Mouse (Mus musculus) heart, embryonic 13.5 days (tissue): ENCODE results near the gene Bnip3. TPM values are rescaled to one million over a fixed set of nuclear protein-coding genes. Genes with fewer than 3 reads are reported as not detected.

Experiments used
- ATAC-seq: fragments of 200-750 bp; cut with Nextera tagmentation; 2 replicates; pipeline ENCODE4 v1.8.0; 2017; ENCODE audit warnings: moderate TSS enrichment; ENCODE audit not compliant: insufficient number of reproducible peaks, low FRiP score, low TSS enrichment; ENCODE audit errors: extremely low read depth
- H3K27ac ChIP-seq: fragments of 300-500 bp; sonication (generic); replicated peaks from 2 replicates; pipeline ENCODE4 v1.5.1; 2015; ENCODE audit warnings: moderate library complexity, mild to moderate bottlenecking, inconsistent platforms
- H3K27me3 ChIP-seq: fragments of 300-500 bp; sonication (generic); replicated peaks from 2 replicates; pipeline ENCODE4 v1.6.1; 2015; ENCODE audit warnings: mild to moderate bottlenecking, inconsistent platforms
- H3K36me3 ChIP-seq: fragments of 300-500 bp; sonication (generic); 2 replicates; pipeline ENCODE4 v1.6.1; 2015; ENCODE audit warnings: mild to moderate bottlenecking, inconsistent platforms
- H3K4me1 ChIP-seq: fragments of 300-500 bp; sonication (generic); 2 replicates; pipeline ENCODE4 v1.6.1; 2015; ENCODE audit warnings: inconsistent platforms
- H3K4me2 ChIP-seq: fragments of 300-500 bp; sonication (generic); 2 replicates; pipeline ENCODE4 v1.6.1; 2015; ENCODE audit warnings: inconsistent platforms, mild to moderate bottlenecking, moderate library complexity
- H3K4me3 ChIP-seq: fragments of 300-500 bp; sonication (generic); 2 replicates; pipeline ENCODE4 v1.5.1; 2015; ENCODE audit warnings: moderate library complexity, mild to moderate bottlenecking, inconsistent platforms
- H3K9ac ChIP-seq: fragments of 300-500 bp; sonication (generic); 2 replicates; pipeline ENCODE4 v1.6.1; 2015; ENCODE audit warnings: inconsistent platforms, mild to moderate bottlenecking, moderate library complexity
- H3K9me3 ChIP-seq: fragments of 300-500 bp; sonication (generic); 2 replicates; pipeline ENCODE4 v1.6.1; 2016; ENCODE audit warnings: inconsistent platforms
- WGBS: fragments of 180-500 bp; shearing (Covaris S2); methylation state at CpG from one replicate; pipeline ENCODE4 v1.1.7; 2015; ENCODE audit warnings: mixed read lengths; 5-methylcytosine and 5-hydroxymethylcytosine counted together
- polyA plus RNA-seq: library from polyadenylated mRNA; unstranded; fragments of >200 nt; fragmentation: Nextera tagmentation; extraction: Ambion mirVana; gene quantifications from 2 replicates; pipeline ENCODE4 v1.2.1, GENCODE M21; 2015

The Bnip3 gene
- polyA plus RNA-seq, 1 experiment from 2014 or later: 282 TPM

GRCm38 (mm10) chr7:138903886-138904435 is 5.4 kb downstream of the Bnip3 start:
- Histone ChIP-seq H3K9ac (0 out of 2 replicates have a peak overlapping the region, but pooled peaks have one; percentile 8), H3K4me2 (no peak overlapping the region), H3K4me1 (peaks cover 50% of the 10 kb centered on the region), H3K9me3 (no peaks in the 10 kb centered on the region), H3K27me3 (no peaks in the 10 kb centered on the region), H3K4me3 (no peak overlapping the region), H3K27ac (no peak overlapping the region), H3K36me3 (peaks cover 15% of the 10 kb centered on the region)
- ATAC-seq: no peak
- 57% methylated on average over 7 of the region's 7 CpGs for WGBS

GRCm38 (mm10) chr7:138898743-138899142 is 10.6 kb downstream of the Bnip3 start:
- H3K9me3 ChIP-seq: no peaks in the 10 kb centered on the region
- peaks cover 62% of the 10 kb centered on the region for H3K36me3 ChIP-seq
- WGBS: 76% methylated on average over 4 of the region's 4 CpGs
- H3K9ac ChIP-seq: no peak overlapping the region
- no peak for ATAC-seq
- no peak overlapping the region for H3K4me2 ChIP-seq
- peaks cover 13% of the 10 kb centered on the region; the same call in 1 of the 2 replicates for H3K4me1 ChIP-seq
- no peak overlapping the region for H3K4me3 ChIP-seq
- H3K27ac ChIP-seq: no peak overlapping the region
- H3K27me3 ChIP-seq: no peaks in the 10 kb centered on the region

- WGBS: 65% methylated on average over 2 of the region's 2 CpGs
- Histone ChIP-seq H3K27ac (no peak overlapping the region), H3K9ac (no peak overlapping the region), H3K4me3 (no peak overlapping the region), H3K27me3 (no peaks in the 10 kb centered on the region), H3K4me1 (peaks cover 10% of the 10 kb centered on the region; the same call in 1 of the 2 replicates), H3K9me3 (no peaks in the 10 kb centered on the region), H3K4me2 (no peak overlapping the region), H3K36me3 (peaks cover 68% of the 10 kb centered on the region)
- ATAC-seq: no peak
These were observed 11.2 kb downstream of the Bnip3 start for GRCm38 (mm10) chr7:138898122-138898521.

- no peak for ATAC-seq
- Histone ChIP-seq H3K36me3 (peaks cover 71% of the 10 kb centered on the region), H3K4me1 (peaks cover 4% of the 10 kb centered on the region; the same call in 1 of the 2 replicates), H3K9ac (no peak overlapping the region), H3K4me2 (no peak overlapping the region), H3K4me3 (no peak overlapping the region), H3K9me3 (no peaks in the 10 kb centered on the region), H3K27ac (no peak overlapping the region), H3K27me3 (no peaks in the 10 kb centered on the region)
- 81% methylated on average over 13 of the region's 13 CpGs for WGBS
These were observed 23.7 kb downstream of the Bnip3 start for GRCm38 (mm10) chr7:138885365-138886289.

GRCm38 (mm10) chr7:138883724-138884123 is 25.6 kb downstream of the Bnip3 start:
- Histone ChIP-seq H3K4me2 (no peak overlapping the region), H3K4me3 (no peak overlapping the region), H3K9me3 (no peaks in the 10 kb centered on the region), H3K27ac (no peak overlapping the region), H3K27me3 (no peaks in the 10 kb centered on the region), H3K4me1 (peaks cover 4% of the 10 kb centered on the region; the same call in 1 of the 2 replicates), H3K36me3 (peaks cover 87% of the 10 kb centered on the region), H3K9ac (no peak overlapping the region)
- WGBS: 92% methylated on average over 3 of the region's 3 CpGs
- no peak for ATAC-seq

GRCm38 (mm10) chr7:138875031-138875430 is 34.3 kb downstream of the Bnip3 start:
- WGBS: 73% methylated on average over 3 of the region's 3 CpGs
- H3K4me2 ChIP-seq: no peak overlapping the region
- H3K4me3 ChIP-seq: no peak overlapping the region
- no peaks in the 10 kb centered on the region for H3K4me1 ChIP-seq
- no peaks in the 10 kb centered on the region for H3K27me3 ChIP-seq
- ATAC-seq: no peak
- H3K36me3 ChIP-seq: peaks cover 100% of the 10 kb centered on the region
- H3K27ac ChIP-seq: no peak overlapping the region
- no peak overlapping the region for H3K9ac ChIP-seq
- H3K9me3 ChIP-seq: no peaks in the 10 kb centered on the region

GRCm38 (mm10) chr7:138872956-138873355 is 36.4 kb downstream of the Bnip3 start:
- ATAC-seq: no peak
- Histone ChIP-seq H3K9ac (no peak overlapping the region), H3K9me3 (no peaks in the 10 kb centered on the region), H3K4me1 (no peaks in the 10 kb centered on the region), H3K27me3 (no peaks in the 10 kb centered on the region), H3K4me2 (no peak overlapping the region), H3K4me3 (no peak overlapping the region), H3K27ac (no peak overlapping the region), H3K36me3 (peaks cover 97% of the 10 kb centered on the region)
- 84% methylated on average over 3 of the region's 3 CpGs for WGBS

GRCm38 (mm10) chr7:138868316-138868715 is 41.0 kb downstream of the Bnip3 start:
- Histone ChIP-seq H3K27ac (no peak overlapping the region), H3K4me1 (peaks cover 15% of the 10 kb centered on the region), H3K27me3 (no peaks in the 10 kb centered on the region), H3K9ac (no peak overlapping the region), H3K4me3 (no peak overlapping the region), H3K36me3 (peaks cover 66% of the 10 kb centered on the region), H3K9me3 (no peaks in the 10 kb centered on the region), H3K4me2 (no peak overlapping the region)
- WGBS: 86% methylated on average over 4 of the region's 4 CpGs
- no peak for ATAC-seq

- peaks cover 15% of the 10 kb centered on the region for H3K4me1 ChIP-seq
- H3K4me2 ChIP-seq: no peak overlapping the region
- peaks cover 56% of the 10 kb centered on the region for H3K36me3 ChIP-seq
- no peak overlapping the region for H3K27ac ChIP-seq
- H3K9me3 ChIP-seq: no peaks in the 10 kb centered on the region
- no peak overlapping the region for H3K4me3 ChIP-seq
- no peak for ATAC-seq
- H3K27me3 ChIP-seq: no peaks in the 10 kb centered on the region
- 74% methylated on average over 6 of the region's 6 CpGs for WGBS
- no peak overlapping the region for H3K9ac ChIP-seq
These were observed 42.0 kb downstream of the Bnip3 start for GRCm38 (mm10) chr7:138867286-138867685.

- Histone ChIP-seq H3K27ac (no peak overlapping the region), H3K27me3 (no peaks in the 10 kb centered on the region), H3K36me3 (peaks cover 48% of the 10 kb centered on the region), H3K4me3 (no peak overlapping the region), H3K4me1 (peaks cover 15% of the 10 kb centered on the region), H3K9me3 (no peaks in the 10 kb centered on the region), H3K4me2 (no peak overlapping the region), H3K9ac (no peak overlapping the region)
- ATAC-seq: no peak
- 93% methylated on average over 1 of the region's 1 CpGs for WGBS
These were observed 44.5 kb downstream of the Bnip3 start for GRCm38 (mm10) chr7:138864776-138865175.

- no peak for ATAC-seq
- H3K27me3 ChIP-seq: no peaks in the 10 kb centered on the region
- no peaks in the 10 kb centered on the region for H3K9me3 ChIP-seq
- H3K4me2 ChIP-seq: no peak overlapping the region
- H3K4me1 ChIP-seq: peaks cover 15% of the 10 kb centered on the region
- H3K36me3 ChIP-seq: peaks cover 49% of the 10 kb centered on the region
- H3K9ac ChIP-seq: no peak overlapping the region
- H3K4me3 ChIP-seq: no peak overlapping the region
- no peak overlapping the region for H3K27ac ChIP-seq
- WGBS: 87% methylated on average over 3 of the region's 3 CpGs
These were observed 45.3 kb downstream of the Bnip3 start for GRCm38 (mm10) chr7:138863950-138864572.
